Mouse (Mus musculus) stomach, postnatal 0 days (tissue): ENCODE measurements around the gene Lrg1. TPM values are rescaled to one million over a fixed set of nuclear protein-coding genes. Genes with fewer than 3 reads are reported as not detected.

Experiments used
- ATAC-seq: fragments of 200-750 bp; cut with Nextera tagmentation; 2 replicates; pipeline ENCODE4 v1.8.0; 2017; ENCODE audit not compliant: low FRiP score, low TSS enrichment
- DNase-seq: peaks from one replicate; pipeline ENCODE4 v3.0.0-alpha.2; 2016; ENCODE audit warnings: low spot score
- H3K27ac ChIP-seq: fragments of 300-500 bp; sonication (generic); replicated peaks from 2 replicates; pipeline ENCODE4 v1.5.1; 2014; ENCODE audit warnings: mild to moderate bottlenecking, control low read depth
- H3K27me3 ChIP-seq: fragments of 300-500 bp; sonication (generic); 2 replicates; pipeline ENCODE4 v1.6.1; 2014; ENCODE audit warnings: low read length; ENCODE audit not compliant: control insufficient read depth, insufficient read depth
- H3K36me3 ChIP-seq: fragments of 300-500 bp; sonication (generic); 2 replicates; pipeline ENCODE4 v1.6.1; 2014; ENCODE audit warnings: low read length, mixed read lengths; ENCODE audit not compliant: control insufficient read depth, insufficient read depth
- H3K4me1 ChIP-seq: fragments of 300-500 bp; sonication (generic); replicated peaks from 2 replicates; pipeline ENCODE4 v1.6.1; 2014; ENCODE audit warnings: antibody characterized with exemption; ENCODE audit not compliant: control insufficient read depth, insufficient read depth
- H3K4me2 ChIP-seq: fragments of 300-500 bp; sonication (generic); replicated peaks from 2 replicates; pipeline ENCODE4 v1.6.1; 2014; ENCODE audit warnings: low read depth, mild to moderate bottlenecking, control low read depth, moderate library complexity
- H3K4me3 ChIP-seq: fragments of 300-500 bp; sonication (generic); 2 replicates; pipeline ENCODE4 v1.5.1; 2014; ENCODE audit warnings: low read depth, low read length, control low read depth
- H3K9ac ChIP-seq: fragments of 300-500 bp; sonication (generic); 2 replicates; pipeline ENCODE4 v1.6.1; 2014; ENCODE audit warnings: mild to moderate bottlenecking, low read length, control low read depth, mixed read lengths
- H3K9me3 ChIP-seq: fragments of 300-500 bp; sonication (generic); 2 replicates; pipeline ENCODE4 v1.6.1; 2016; ENCODE audit warnings: low read length; ENCODE audit not compliant: control insufficient read depth
- CTCF ChIP-seq: IDR thresholded peaks from 2 replicates; pipeline ENCODE4 v1.5.1; 2016; ENCODE audit warnings: antibody characterized with exemption, low read depth, mild to moderate bottlenecking, moderate library complexity
- EP300 ChIP-seq: optimal IDR thresholded peaks from 2 replicates; pipeline ENCODE3; 2016; ENCODE audit warnings: antibody characterized with exemption
- WGBS: fragments of 180-500 bp; shearing (Covaris S2); extraction: QIAGEN DNeasy Blood & Tissue Kit; methylation state at CpG from one replicate; pipeline ENCODE4 v1.1.7; 2014; 5-methylcytosine and 5-hydroxymethylcytosine counted together
- polyA plus RNA-seq: library from polyadenylated mRNA; unstranded; fragments of >200 nt; fragmentation: Nextera tagmentation; extraction: Ambion mirVana; gene quantifications from 2 replicates; pipeline ENCODE4 v1.2.1, GENCODE M21; 2015

The Lrg1 gene
- polyA plus RNA-seq, 1 experiment from 2014 or later = 1.2 TPM

- Histone ChIP-seq H3K27me3 (no peaks in the 10 kb centered on the region), H3K4me2 (no peak overlapping the region), H3K27ac (no peak overlapping the region), H3K36me3 (no peaks in the 10 kb centered on the region), H3K4me3 (no peak overlapping the region), H3K9ac (no peak overlapping the region), H3K9me3 (no peaks in the 10 kb centered on the region), H3K4me1 (no peaks in the 10 kb centered on the region)
- DNase-seq (peak; percentile 69), ATAC-seq (no peak)
- TF ChIP-seq CTCF (peak; percentile 88), EP300 (no peak)
- WGBS = 53% methylated on average over 5 of the region's 5 CpGs
These were observed 9.9 kb downstream of the Lrg1 start for GRCm38 (mm10) chr17:56111864-56112263.

GRCm38 (mm10) chr17:56111021-56111420, 10.8 kb downstream of the Lrg1 start:
- Histone ChIP-seq H3K27ac (no peak overlapping the region), H3K27me3 (no peaks in the 10 kb centered on the region), H3K4me2 (no peak overlapping the region), H3K9me3 (no peaks in the 10 kb centered on the region), H3K4me3 (no peak overlapping the region), H3K4me1 (no peaks in the 10 kb centered on the region), H3K9ac (no peak overlapping the region), H3K36me3 (no peaks in the 10 kb centered on the region)
- WGBS = 47% methylated on average over 1 of the region's 1 CpGs
- DNase-seq = no peak
- no peak for TF ChIP-seq CTCF
- no peak for TF ChIP-seq EP300
- no peak for ATAC-seq

DNA sequence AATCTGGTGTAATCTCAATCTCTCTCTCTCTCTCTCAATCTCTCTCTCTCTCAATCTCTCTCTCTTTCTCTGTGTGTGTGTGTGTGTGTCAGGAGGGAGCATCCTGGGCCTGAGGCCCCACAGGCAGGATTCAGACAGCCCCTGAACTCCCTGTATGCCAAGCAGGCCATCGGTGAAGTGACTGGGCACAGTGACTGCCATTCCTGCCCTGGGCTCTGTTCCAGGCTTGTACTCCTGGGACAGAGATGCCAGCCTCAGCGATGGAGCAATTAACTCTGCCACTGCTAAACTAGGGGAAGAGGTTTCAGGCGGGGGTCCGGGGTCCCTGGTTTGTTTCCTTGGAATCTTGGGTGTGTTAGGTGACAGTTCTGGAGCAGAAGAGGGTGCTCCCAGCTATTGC, 11.2 kb downstream of the Lrg1 start:
- no peak for DNase-seq
- Histone ChIP-seq H3K4me1 (no peaks in the 10 kb centered on the region), H3K27ac (no peak overlapping the region), H3K9me3 (no peaks in the 10 kb centered on the region), H3K4me3 (no peak overlapping the region), H3K4me2 (no peak overlapping the region), H3K9ac (no peak overlapping the region), H3K36me3 (no peaks in the 10 kb centered on the region), H3K27me3 (no peaks in the 10 kb centered on the region)
- TF ChIP-seq CTCF = no peak
- TF ChIP-seq EP300 = no peak
- 70% methylated on average over 4 of the region's 4 CpGs for WGBS
- ATAC-seq = no peak

DNA sequence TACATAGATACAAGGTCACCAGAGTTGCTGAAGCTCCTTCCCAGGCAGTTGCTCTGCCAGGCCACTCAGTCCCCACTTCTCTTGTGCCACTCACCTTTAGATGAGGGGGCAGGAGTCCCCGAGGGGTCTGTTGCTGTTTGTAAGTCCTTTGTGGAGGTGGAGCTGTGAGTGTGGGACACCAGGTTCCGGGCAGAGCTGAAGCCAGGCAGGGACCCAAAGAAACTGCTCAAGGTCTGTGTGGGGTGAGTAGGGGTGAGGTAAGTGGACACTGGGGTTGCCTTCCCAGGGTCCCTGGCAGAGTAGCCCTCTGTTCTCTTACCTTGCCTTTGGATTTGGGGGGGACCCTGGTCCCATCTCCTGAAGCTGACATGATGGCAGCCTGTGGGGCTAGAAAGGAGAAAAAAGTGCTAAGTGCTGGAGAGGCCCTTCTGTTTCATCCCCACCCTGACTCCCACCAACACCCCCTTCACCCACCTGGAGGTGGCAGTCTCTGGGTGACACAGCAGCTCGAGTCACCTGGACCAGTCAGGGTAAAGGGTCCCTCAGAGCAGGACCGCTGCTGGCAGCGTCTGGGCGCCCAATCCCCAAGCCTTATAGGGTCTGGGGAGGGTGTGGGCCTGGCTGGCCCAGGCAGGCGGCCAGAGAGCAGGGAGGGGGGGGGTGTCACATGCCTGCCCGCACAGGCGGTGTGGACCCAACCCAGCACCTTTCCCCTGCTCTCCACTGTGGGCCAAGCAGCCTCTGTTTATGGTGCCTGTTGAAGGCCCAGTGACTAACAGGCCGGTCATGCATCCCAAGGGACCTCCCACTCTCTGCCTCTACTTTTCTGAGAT, 12.4 kb downstream of the Lrg1 start, which contains the start of gene Plin4:
Gene Plin4, minus strand, starts transcription at position 585 of the 833 bp plus-strand sequence.
- Histone ChIP-seq H3K4me1 (no peaks in the 10 kb centered on the region), H3K36me3 (no peaks in the 10 kb centered on the region), H3K27ac (peak within 1 kb of the TSS; percentile 24; the same call in 1 of the 2 replicates), H3K4me2 (peak within 1 kb of the TSS; percentile 31), H3K27me3 (no peaks in the 10 kb centered on the region), H3K9ac (peak within 1 kb of the TSS; percentile 38; the same call in 1 of the 2 replicates), H3K4me3 (peak within 1 kb of the TSS; percentile 15; the same call in 1 of the 2 replicates), H3K9me3 (no peaks in the 10 kb centered on the region)
- DNase-seq (peak; percentile 58), ATAC-seq (peak; percentile 73)
- TF ChIP-seq EP300 (no peak), CTCF (no peak)
- 52% methylated on average over 7 of the region's 10 CpGs for WGBS

- Histone ChIP-seq H3K4me2 (peak overlapping the region; percentile 31; the same call in 1 of the 2 replicates), H3K27me3 (no peaks in the 10 kb centered on the region), H3K9me3 (no peaks in the 10 kb centered on the region), H3K4me1 (no peaks in the 10 kb centered on the region), H3K9ac (no peak overlapping the region; the same call in 1 of the 2 replicates), H3K36me3 (no peaks in the 10 kb centered on the region; the same call in 1 of the 2 replicates), H3K27ac (peak overlapping the region; percentile 24; the same call in 1 of the 2 replicates), H3K4me3 (peak overlapping the region; percentile 15; the same call in 1 of the 2 replicates)
- ATAC-seq = peak; percentile 12; the same call in 1 of the 2 replicates
- no peak for DNase-seq
- TF ChIP-seq EP300 (no peak), CTCF (no peak)
- WGBS = 73% methylated on average over 6 of the region's 6 CpGs
These were observed 13.3 kb downstream of the Lrg1 start for GRCm38 (mm10) chr17:56108334-56109044.
